Mouse (Mus musculus): ENCODE results near the gene Efhd2. TPM values are rescaled to one million over a fixed set of nuclear protein-coding genes. Genes with fewer than 3 reads are reported as not detected.

The Efhd2 gene
- total RNA-seq (2014; rRNA removed) (38.8 TPM in 2 replicates), polyA plus RNA-seq (2015; fragmentation: Nextera tagmentation; extraction: Ambion mirVana) (49.0 and 54.8 TPM in 2 replicates)

GRCm38 (mm10) chr4:141874601-141875460, at the start of gene Efhd2:
Gene Efhd2, minus strand, starts transcription at chr4:141874920.
- Histone ChIP-seq H3K4me1 (ENCODE audit: insufficient read depth, low read length) (peaks cover 8% of the 10 kb centered on the region; the same call in 1 of the 2 replicates), H3K9ac (replicated peaks; ENCODE audit: low read length, poor library complexity, severe bottlenecking) (peak within 1 kb of the TSS; percentile 80), H3K27me3 (ENCODE audit: insufficient read depth, low read length) (no peaks in the 10 kb centered on the region), H3K4me3 (ENCODE audit: low read depth, low read length) (peak within 1 kb of the TSS; percentile 83), H3K9me3 (ENCODE audit: low read length) (no peaks in the 10 kb centered on the region), H3K36me3 (ENCODE audit: insufficient read depth, low read length) (no peaks in the 10 kb centered on the region; the same call in 1 of the 2 replicates), H3K4me2 (ENCODE audit: low read depth, low read length, poor library complexity, severe bottlenecking) (peak within 1 kb of the TSS; percentile 70), H3K27ac (ENCODE audit: low read depth, low read length) (peak within 1 kb of the TSS; percentile 57)
- ATAC-seq (ENCODE audit: low FRiP score) (peak; percentile 84), DNase-seq (ENCODE audit: low spot score) (peak; percentile 86)
- WGBS: under 1% methylated on average over 50 of the region's 73 CpGs
- peak; percentile 47 for TF ChIP-seq CTCF (IDR thresholded peaks at IDR 0.05)

GRCm38 (mm10) chr4:141923961-141924360, 49.2 kb upstream of the Efhd2 start:
- WGBS: 87% methylated on average over 11 of the region's 11 CpGs
- no peaks in the 10 kb centered on the region for H3K4me1 ChIP-seq (ENCODE audit: insufficient read depth, low read length)
- no peak overlapping the region for H3K4me2 ChIP-seq (ENCODE audit: low read depth, low read length, poor library complexity, severe bottlenecking)
- TF ChIP-seq CTCF (IDR thresholded peaks at IDR 0.05): no peak
- ATAC-seq (ENCODE audit: low FRiP score) (no peak), DNase-seq (ENCODE audit: low spot score) (no peak)
- no peaks in the 10 kb centered on the region for H3K27me3 ChIP-seq (ENCODE audit: insufficient read depth, low read length)
- no peaks in the 10 kb centered on the region for H3K36me3 ChIP-seq (ENCODE audit: insufficient read depth, low read length)
- H3K4me3 ChIP-seq (ENCODE audit: low read depth, low read length): no peak overlapping the region
- no peak overlapping the region for H3K27ac ChIP-seq (ENCODE audit: low read depth, low read length)
- no peaks in the 10 kb centered on the region for H3K9me3 ChIP-seq (ENCODE audit: low read length)
- no peak overlapping the region for H3K9ac ChIP-seq (replicated peaks; ENCODE audit: low read length, poor library complexity, severe bottlenecking)

- 88% methylated on average over 10 of the region's 10 CpGs for WGBS
- no peak overlapping the region for H3K4me3 ChIP-seq (ENCODE audit: low read depth, low read length)
- H3K27ac ChIP-seq (ENCODE audit: low read depth, low read length): no peak overlapping the region
- H3K4me1 ChIP-seq (ENCODE audit: insufficient read depth, low read length): no peaks in the 10 kb centered on the region
- H3K9me3 ChIP-seq (ENCODE audit: low read length): no peaks in the 10 kb centered on the region
- TF ChIP-seq CTCF (IDR thresholded peaks at IDR 0.05): no peak
- no peak overlapping the region for H3K4me2 ChIP-seq (ENCODE audit: low read depth, low read length, poor library complexity, severe bottlenecking)
- H3K9ac ChIP-seq (replicated peaks; ENCODE audit: low read length, poor library complexity, severe bottlenecking): no peak overlapping the region
- no peaks in the 10 kb centered on the region for H3K36me3 ChIP-seq (ENCODE audit: insufficient read depth, low read length)
- DNase-seq (ENCODE audit: low spot score) (no peak), ATAC-seq (ENCODE audit: low FRiP score) (no peak)
- no peaks in the 10 kb centered on the region for H3K27me3 ChIP-seq (ENCODE audit: insufficient read depth, low read length)
Measured at GRCm38 (mm10) chr4:141920391-141920790, 45.7 kb upstream of the Efhd2 start.

- TF ChIP-seq CTCF (IDR thresholded peaks at IDR 0.05): no peak
- ATAC-seq (ENCODE audit: low FRiP score) (no peak), DNase-seq (ENCODE audit: low spot score) (no peak)
- Histone ChIP-seq H3K4me3 (ENCODE audit: low read depth, low read length) (no peak overlapping the region), H3K36me3 (ENCODE audit: insufficient read depth, low read length) (no peaks in the 10 kb centered on the region), H3K4me1 (ENCODE audit: insufficient read depth, low read length) (no peaks in the 10 kb centered on the region), H3K4me2 (ENCODE audit: low read depth, low read length, poor library complexity, severe bottlenecking) (no peak overlapping the region), H3K27me3 (ENCODE audit: insufficient read depth, low read length) (no peaks in the 10 kb centered on the region), H3K9ac (replicated peaks; ENCODE audit: low read length, poor library complexity, severe bottlenecking) (no peak overlapping the region), H3K27ac (ENCODE audit: low read depth, low read length) (no peak overlapping the region), H3K9me3 (ENCODE audit: low read length) (no peaks in the 10 kb centered on the region)
- WGBS: 71% methylated on average over 7 of the region's 7 CpGs
Measured at GRCm38 (mm10) chr4:141917735-141918419, 43.2 kb upstream of the Efhd2 start.

- Histone ChIP-seq H3K27ac (ENCODE audit: low read depth, low read length) (no peak overlapping the region), H3K9ac (replicated peaks; ENCODE audit: low read length, poor library complexity, severe bottlenecking) (no peak overlapping the region), H3K9me3 (ENCODE audit: low read length) (no peaks in the 10 kb centered on the region), H3K4me1 (ENCODE audit: insufficient read depth, low read length) (no peaks in the 10 kb centered on the region), H3K27me3 (ENCODE audit: insufficient read depth, low read length) (no peaks in the 10 kb centered on the region), H3K4me2 (ENCODE audit: low read depth, low read length, poor library complexity, severe bottlenecking) (no peak overlapping the region), H3K4me3 (ENCODE audit: low read depth, low read length) (no peak overlapping the region), H3K36me3 (ENCODE audit: insufficient read depth, low read length) (no peaks in the 10 kb centered on the region)
- DNase-seq (ENCODE audit: low spot score) (peak; percentile 63), ATAC-seq (ENCODE audit: low FRiP score) (no peak)
- 39% methylated on average over 7 of the region's 7 CpGs for WGBS
- no peak for TF ChIP-seq CTCF (IDR thresholded peaks at IDR 0.05)
Measured at GRCm38 (mm10) chr4:141914040-141914439, 39.3 kb upstream of the Efhd2 start.

Measured in midbrain, postnatal 0 days (tissue).